Mouse (Mus musculus): ENCODE results near the gene Trip12. TPM values are rescaled to one million over a fixed set of nuclear protein-coding genes. Genes with fewer than 3 reads are reported as not detected.

Gene Trip12
- polyA plus RNA-seq, 1 experiment from 2014 or later = 80.8 TPM

DNA sequence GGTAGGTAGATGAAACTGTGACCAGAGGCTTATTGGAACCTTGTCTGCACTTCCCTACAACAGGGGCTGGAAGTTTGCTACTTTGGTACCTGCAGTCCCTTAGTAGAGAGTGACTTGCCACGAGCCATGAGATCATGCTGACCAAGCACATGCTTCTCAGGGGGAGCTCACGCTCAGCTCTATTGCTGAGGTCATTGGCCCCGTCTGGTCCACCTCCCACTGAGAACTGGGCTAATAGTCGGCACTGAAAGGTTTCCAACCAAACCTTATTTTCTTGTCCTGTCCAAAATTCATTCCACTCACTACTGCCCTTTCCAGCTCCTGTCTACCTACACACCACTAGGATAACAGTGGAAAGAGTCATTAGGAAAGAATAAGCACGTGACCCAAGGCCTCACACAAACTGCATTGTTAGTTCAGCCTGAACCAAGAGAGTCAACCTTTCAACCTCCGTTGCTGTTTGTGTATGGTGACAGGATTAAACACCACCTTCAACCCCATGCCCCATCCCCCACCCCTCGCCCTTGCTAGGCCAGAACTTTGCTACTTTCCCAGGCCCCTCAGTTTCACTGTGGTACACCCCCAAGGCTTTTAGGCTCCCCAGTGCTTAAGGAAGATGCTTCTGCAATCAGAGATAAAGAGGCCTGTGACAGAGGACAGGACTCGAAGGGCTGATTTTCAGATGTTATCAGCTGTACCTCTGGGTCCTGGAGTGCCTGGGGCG is 11.4 kb upstream of the Trip12 start:
- no peak for DNase-seq (ENCODE audit: low spot score)
- no peak overlapping the region for H3K9ac ChIP-seq (ENCODE audit: low read depth, low read length)
- no peak overlapping the region for H3K4me3 ChIP-seq (ENCODE audit: low read depth, low read length)
- 24% methylated on average over 9 of the region's 9 CpGs for WGBS
- H3K4me1 ChIP-seq (ENCODE audit: control insufficient read depth, insufficient read depth, low read length) = no peaks in the 10 kb centered on the region
- no peaks in the 10 kb centered on the region for H3K9me3 ChIP-seq (ENCODE audit: control insufficient read depth, low read length)
- no peak overlapping the region for H3K4me2 ChIP-seq (ENCODE audit: low read depth, low read length)
- H3K36me3 ChIP-seq (ENCODE audit: control insufficient read depth, insufficient read depth, low read length) = 0 out of 2 replicates have a peak, but pooled peaks cover 15% of the 10 kb centered on the region
- H3K27ac ChIP-seq (replicated peaks; ENCODE audit: low read depth, low read length) = no peak overlapping the region
- H3K27me3 ChIP-seq (replicated peaks; ENCODE audit: control insufficient read depth, insufficient read depth, low read length) = no peaks in the 10 kb centered on the region
- ATAC-seq (ENCODE audit: low read depth) = no peak

DNA sequence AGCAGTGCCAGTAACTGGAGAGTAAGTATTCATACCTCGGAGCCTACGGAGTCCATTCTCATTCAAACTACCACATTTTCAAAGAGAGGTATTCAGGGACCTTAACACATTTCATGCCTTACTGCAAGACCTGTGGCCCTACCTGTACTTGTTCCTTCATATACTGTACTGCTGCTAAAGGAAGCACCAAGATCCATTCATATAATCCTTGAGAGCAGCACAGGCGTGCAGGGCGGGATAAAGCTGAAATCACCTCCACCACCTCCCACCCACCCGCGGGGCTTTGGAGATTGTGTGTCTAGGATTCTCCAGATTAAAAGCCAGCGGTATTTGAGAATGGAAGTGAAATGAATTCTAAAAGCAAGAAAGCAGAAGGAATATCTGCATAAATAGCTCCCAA is 10.2 kb upstream of the Trip12 start:
- Histone ChIP-seq H3K4me1 (ENCODE audit: control insufficient read depth, insufficient read depth, low read length) (no peaks in the 10 kb centered on the region), H3K27me3 (replicated peaks; ENCODE audit: control insufficient read depth, insufficient read depth, low read length) (no peaks in the 10 kb centered on the region), H3K9ac (ENCODE audit: low read depth, low read length) (no peak overlapping the region), H3K36me3 (ENCODE audit: control insufficient read depth, insufficient read depth, low read length) (0 out of 2 replicates have a peak, but pooled peaks cover 15% of the 10 kb centered on the region), H3K4me2 (ENCODE audit: low read depth, low read length) (no peak overlapping the region), H3K9me3 (ENCODE audit: control insufficient read depth, low read length) (no peaks in the 10 kb centered on the region), H3K27ac (replicated peaks; ENCODE audit: low read depth, low read length) (no peak overlapping the region), H3K4me3 (ENCODE audit: low read depth, low read length) (no peak overlapping the region)
- DNase-seq (ENCODE audit: low spot score) (no peak), ATAC-seq (ENCODE audit: low read depth) (no peak)
- WGBS = 91% methylated on average over 7 of the region's 7 CpGs

DNA sequence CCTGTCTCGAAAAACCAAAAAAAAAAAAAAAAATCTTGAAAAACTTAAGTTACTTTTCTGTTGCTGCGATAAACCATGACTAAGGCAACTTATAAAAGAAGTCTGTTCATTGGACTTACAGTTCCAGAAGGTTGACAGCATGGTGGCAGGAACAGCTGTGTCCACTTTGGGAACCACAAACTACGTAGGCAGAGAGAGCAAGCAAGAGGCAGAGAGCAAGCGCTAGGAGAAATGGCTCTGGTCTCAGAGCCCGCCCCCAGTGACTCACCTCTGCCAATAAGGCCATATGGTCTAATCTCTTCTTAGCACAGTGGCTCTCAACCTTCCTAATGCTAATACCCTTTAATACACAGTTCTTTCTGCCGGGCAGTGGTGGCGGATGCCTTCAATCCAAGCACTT is 9.5 kb upstream of the Trip12 start:
- no peak overlapping the region for H3K4me3 ChIP-seq (ENCODE audit: low read depth, low read length)
- 93% methylated on average over 7 of the region's 7 CpGs for WGBS
- no peaks in the 10 kb centered on the region for H3K4me1 ChIP-seq (ENCODE audit: control insufficient read depth, insufficient read depth, low read length)
- ATAC-seq (ENCODE audit: low read depth) (no peak), DNase-seq (ENCODE audit: low spot score) (no peak)
- H3K9ac ChIP-seq (ENCODE audit: low read depth, low read length) = no peak overlapping the region
- no peak overlapping the region for H3K4me2 ChIP-seq (ENCODE audit: low read depth, low read length)
- H3K27me3 ChIP-seq (replicated peaks; ENCODE audit: control insufficient read depth, insufficient read depth, low read length) = no peaks in the 10 kb centered on the region
- no peaks in the 10 kb centered on the region for H3K9me3 ChIP-seq (ENCODE audit: control insufficient read depth, low read length)
- H3K36me3 ChIP-seq (ENCODE audit: control insufficient read depth, insufficient read depth, low read length) = 0 out of 2 replicates have a peak, but pooled peaks cover 15% of the 10 kb centered on the region
- H3K27ac ChIP-seq (replicated peaks; ENCODE audit: low read depth, low read length) = no peak overlapping the region

DNA sequence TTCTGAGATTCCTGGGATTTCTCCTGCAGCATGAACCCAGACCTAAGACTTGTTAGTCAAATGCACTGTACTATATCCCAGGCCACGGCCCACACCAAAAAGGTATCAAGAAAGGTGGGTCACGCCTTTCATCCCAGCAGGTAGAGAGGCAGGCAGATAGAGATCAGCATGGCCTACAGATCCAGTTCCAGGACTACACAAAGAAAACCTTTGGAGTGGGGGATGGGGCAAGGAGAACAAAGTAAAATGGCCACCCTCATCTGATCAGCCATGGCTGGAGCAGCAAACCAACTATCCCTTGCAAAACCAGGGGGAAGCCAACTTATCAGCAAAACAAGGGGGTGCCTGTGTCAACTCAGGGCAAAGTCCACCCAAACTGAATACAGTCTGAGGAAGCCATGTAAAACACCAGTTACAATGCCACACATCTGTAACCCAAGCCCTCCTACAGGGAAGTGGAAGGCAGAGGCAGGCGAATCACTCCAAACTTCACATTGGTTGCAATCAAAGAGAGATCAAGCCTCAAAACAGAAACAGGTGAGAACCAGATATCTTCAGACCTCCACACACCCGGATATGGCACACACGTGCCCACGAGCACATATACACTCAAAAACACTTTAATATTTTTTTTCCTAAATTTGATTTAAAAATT is 8.6 kb upstream of the Trip12 start:
- no peak for DNase-seq (ENCODE audit: low spot score)
- no peak overlapping the region for H3K27ac ChIP-seq (replicated peaks; ENCODE audit: low read depth, low read length)
- H3K27me3 ChIP-seq (replicated peaks; ENCODE audit: control insufficient read depth, insufficient read depth, low read length) = no peaks in the 10 kb centered on the region
- H3K4me1 ChIP-seq (ENCODE audit: control insufficient read depth, insufficient read depth, low read length) = no peaks in the 10 kb centered on the region
- no peak overlapping the region for H3K9ac ChIP-seq (ENCODE audit: low read depth, low read length)
- H3K36me3 ChIP-seq (ENCODE audit: control insufficient read depth, insufficient read depth, low read length) = 0 out of 2 replicates have a peak, but pooled peaks cover 15% of the 10 kb centered on the region
- no peaks in the 10 kb centered on the region for H3K9me3 ChIP-seq (ENCODE audit: control insufficient read depth, low read length)
- ATAC-seq (ENCODE audit: low read depth) = no peak
- H3K4me3 ChIP-seq (ENCODE audit: low read depth, low read length) = no peak overlapping the region
- H3K4me2 ChIP-seq (ENCODE audit: low read depth, low read length) = no peak overlapping the region
- WGBS = 95% methylated on average over 6 of the region's 6 CpGs

DNA sequence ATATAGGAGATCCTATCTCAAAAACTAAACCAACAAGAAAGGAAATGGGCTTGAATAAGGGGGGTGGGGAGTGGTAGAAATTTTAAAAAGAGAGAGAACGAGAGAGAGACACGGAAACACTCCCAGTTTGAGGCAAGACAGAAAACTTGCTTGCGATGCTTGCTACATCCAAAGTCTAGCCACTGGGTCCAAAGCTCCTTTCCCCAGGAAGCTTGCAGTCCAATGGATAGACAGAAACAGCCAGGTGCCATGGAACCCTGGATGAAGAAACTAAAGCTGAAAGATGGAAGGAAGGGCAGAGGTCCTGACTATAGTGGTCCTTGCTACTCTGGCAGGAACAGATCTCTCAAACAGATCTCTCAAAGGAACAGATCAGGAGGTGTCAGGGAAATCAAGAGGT is 8.0 kb upstream of the Trip12 start:
- Histone ChIP-seq H3K36me3 (ENCODE audit: control insufficient read depth, insufficient read depth, low read length) (0 out of 2 replicates have a peak, but pooled peaks cover 15% of the 10 kb centered on the region), H3K27ac (replicated peaks; ENCODE audit: low read depth, low read length) (no peak overlapping the region), H3K4me3 (ENCODE audit: low read depth, low read length) (no peak overlapping the region), H3K4me2 (ENCODE audit: low read depth, low read length) (no peak overlapping the region), H3K27me3 (replicated peaks; ENCODE audit: control insufficient read depth, insufficient read depth, low read length) (no peaks in the 10 kb centered on the region), H3K9ac (ENCODE audit: low read depth, low read length) (no peak overlapping the region), H3K4me1 (ENCODE audit: control insufficient read depth, insufficient read depth, low read length) (no peaks in the 10 kb centered on the region), H3K9me3 (ENCODE audit: control insufficient read depth, low read length) (no peaks in the 10 kb centered on the region)
- 94% methylated on average over 3 of the region's 3 CpGs for WGBS
- no peak for DNase-seq (ENCODE audit: low spot score)
- ATAC-seq (ENCODE audit: low read depth) = no peak

DNA sequence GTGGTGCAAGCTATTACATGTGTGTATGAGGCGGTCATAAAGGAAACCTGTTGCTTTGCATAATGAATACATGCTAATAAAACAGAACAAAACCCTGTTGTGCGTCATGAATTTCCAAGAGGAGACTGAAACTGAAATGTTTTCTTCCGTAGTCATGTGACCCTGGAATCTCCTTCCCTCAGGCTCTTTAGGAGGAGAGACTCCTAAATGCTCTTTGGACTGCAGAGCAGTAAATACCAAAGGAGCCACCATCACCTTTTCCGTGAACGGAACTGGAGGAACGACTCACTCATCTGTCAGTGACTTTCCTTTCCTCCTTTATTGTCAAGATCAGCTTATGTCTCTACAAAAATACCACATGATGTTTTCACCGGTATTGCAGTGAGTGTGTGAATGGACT is 7.4 kb upstream of the Trip12 start:
- DNase-seq (ENCODE audit: low spot score) = no peak
- 86% methylated on average over 7 of the region's 7 CpGs for WGBS
- H3K4me1 ChIP-seq (ENCODE audit: control insufficient read depth, insufficient read depth, low read length) = no peaks in the 10 kb centered on the region
- no peak overlapping the region for H3K9ac ChIP-seq (ENCODE audit: low read depth, low read length)
- no peaks in the 10 kb centered on the region for H3K27me3 ChIP-seq (replicated peaks; ENCODE audit: control insufficient read depth, insufficient read depth, low read length)
- no peak overlapping the region for H3K27ac ChIP-seq (replicated peaks; ENCODE audit: low read depth, low read length)
- H3K4me3 ChIP-seq (ENCODE audit: low read depth, low read length) = no peak overlapping the region
- no peak for ATAC-seq (ENCODE audit: low read depth)
- no peak overlapping the region for H3K4me2 ChIP-seq (ENCODE audit: low read depth, low read length)
- no peaks in the 10 kb centered on the region for H3K9me3 ChIP-seq (ENCODE audit: control insufficient read depth, low read length)
- peaks cover 18% of the 10 kb centered on the region; the same call in 1 of the 2 replicates for H3K36me3 ChIP-seq (ENCODE audit: control insufficient read depth, insufficient read depth, low read length)

DNA sequence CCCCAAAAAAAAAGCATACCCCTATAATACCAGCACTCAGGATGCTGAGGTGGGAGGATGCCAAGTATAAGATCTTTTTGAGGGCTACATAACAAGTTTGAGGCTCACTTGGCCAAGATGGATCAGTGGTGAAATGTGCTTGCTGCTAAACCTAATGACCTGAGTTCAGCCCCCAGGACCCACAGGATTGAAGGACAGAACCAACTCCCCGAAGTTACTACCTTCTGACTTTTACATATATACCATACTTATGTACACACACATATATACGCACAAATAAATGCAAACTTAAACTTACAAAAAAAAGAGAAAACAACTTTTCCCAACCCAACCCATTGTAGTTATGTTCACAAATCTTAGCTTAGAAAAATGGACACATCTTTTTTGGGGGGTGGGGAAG is 3.0 kb upstream of the Trip12 start:
- no peaks in the 10 kb centered on the region for H3K27me3 ChIP-seq (replicated peaks; ENCODE audit: control insufficient read depth, insufficient read depth, low read length)
- no peak for DNase-seq (ENCODE audit: low spot score)
- 97% methylated on average over 2 of the region's 2 CpGs for WGBS
- H3K36me3 ChIP-seq (ENCODE audit: control insufficient read depth, insufficient read depth, low read length) = peaks cover 11% of the 10 kb centered on the region; the same call in 1 of the 2 replicates
- ATAC-seq (ENCODE audit: low read depth) = no peak
- no peak overlapping the region for H3K27ac ChIP-seq (replicated peaks; ENCODE audit: low read depth, low read length)
- no peaks in the 10 kb centered on the region for H3K9me3 ChIP-seq (ENCODE audit: control insufficient read depth, low read length)
- H3K4me3 ChIP-seq (ENCODE audit: low read depth, low read length) = no peak overlapping the region
- no peak overlapping the region for H3K9ac ChIP-seq (ENCODE audit: low read depth, low read length)
- no peaks in the 10 kb centered on the region for H3K4me1 ChIP-seq (ENCODE audit: control insufficient read depth, insufficient read depth, low read length)
- H3K4me2 ChIP-seq (ENCODE audit: low read depth, low read length) = no peak overlapping the region

DNA sequence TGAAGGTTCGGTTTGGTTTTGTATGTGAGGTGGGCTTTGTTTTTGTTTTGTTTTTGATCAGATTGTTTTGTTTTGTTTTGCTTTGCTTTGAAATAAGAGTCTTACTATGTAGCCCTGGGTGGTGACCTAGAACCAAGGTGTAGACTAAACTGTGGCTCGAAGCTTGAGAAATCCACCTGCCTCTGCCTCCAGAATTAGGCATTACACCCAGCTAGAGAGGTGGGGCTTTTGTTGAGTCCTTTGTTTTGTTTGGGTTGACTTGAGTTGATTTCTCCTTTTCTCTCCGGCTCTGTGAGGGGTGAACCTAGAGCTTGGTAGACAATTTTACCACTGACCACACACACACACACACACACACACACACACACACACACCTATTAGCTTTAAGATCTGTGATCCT is 745 bp upstream of the Trip12 start:
- DNase-seq (ENCODE audit: low spot score) (no peak), ATAC-seq (ENCODE audit: low read depth) (no peak)
- H3K4me3 ChIP-seq (ENCODE audit: low read depth, low read length) = peak overlapping the region; percentile 96; the same call in 1 of the 2 replicates
- H3K4me2 ChIP-seq (ENCODE audit: low read depth, low read length) = peak overlapping the region; percentile 68
- no peaks in the 10 kb centered on the region for H3K27me3 ChIP-seq (replicated peaks; ENCODE audit: control insufficient read depth, insufficient read depth, low read length)
- peak overlapping the region; percentile 98; the same call in 1 of the 2 replicates for H3K9ac ChIP-seq (ENCODE audit: low read depth, low read length)
- WGBS = 69% methylated on average over 3 of the region's 3 CpGs
- peak overlapping the region; percentile 99; the same call in 1 of the 2 replicates for H3K27ac ChIP-seq (replicated peaks; ENCODE audit: low read depth, low read length)
- peaks cover 3% of the 10 kb centered on the region; the same call in 1 of the 2 replicates for H3K36me3 ChIP-seq (ENCODE audit: control insufficient read depth, insufficient read depth, low read length)
- H3K4me1 ChIP-seq (ENCODE audit: control insufficient read depth, insufficient read depth, low read length) = peaks cover 4% of the 10 kb centered on the region; the same call in 1 of the 2 replicates
- H3K9me3 ChIP-seq (ENCODE audit: control insufficient read depth, low read length) = no peaks in the 10 kb centered on the region

All from embryonic facial prominence, embryonic 14.5 days (tissue).